Mouse (Mus musculus): ENCODE results near the gene Slc6a16.

GRCm38 (mm10) chr7:45305275-45305674 is 64.4 kb downstream of the Slc6a16 start:
- peak; percentile 72 for TF ChIP-seq CTCF (IDR thresholded peaks at IDR 0.05)
- no peak for TF ChIP-seq POLR2A (IDR thresholded peaks at IDR 0.05; ENCODE audit: insufficient read depth, low read depth, low read length)
